Mouse (Mus musculus) heart, postnatal 36 days (tissue): ENCODE measurements at regions not wholly inside any gene's neighbourhood (a gene's known extent, or its start where the extent isn't known, plus 50 kb on each side); places are given as distances from the start of the nearest gene placed in this dataset.

Experiments
- DNase-seq, 2 experiments: peaks; one replicate each; pipeline ENCODE4 v3.0.0; 2021 to 2022
- intact Hi-C: fragments of 180-260 bp; cut with DNase I; formaldehyde crosslinking; loops from one replicate; pipeline ENCODE4 v1.15.1; 2025

- DNase-seq = no peak
- intact Hi-C loops = no loop called here
Measured at GRCm38 (mm10) chr15:61927385-61928120, 1004.7 kb upstream of the A1bg start.

DNA sequence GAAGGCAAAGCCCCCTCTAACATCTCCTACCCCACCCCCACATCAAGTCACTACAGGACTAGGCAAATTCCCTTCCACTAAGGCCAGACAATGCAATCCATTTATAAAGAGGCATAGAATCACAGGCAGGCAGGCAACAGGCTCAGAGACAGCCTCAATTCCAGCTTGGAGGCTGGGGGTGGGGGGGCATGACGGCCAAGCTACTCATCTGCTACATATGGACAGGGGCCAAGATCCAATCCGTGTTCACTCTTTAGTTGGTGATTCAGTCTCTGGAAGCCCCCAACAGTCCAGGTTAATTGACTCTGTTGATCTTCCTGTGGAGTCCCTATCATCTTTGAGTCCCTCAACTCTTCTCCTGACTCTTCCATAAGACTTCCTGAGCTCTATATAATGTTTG lies 997.2 kb upstream of the A1bg start:
- intact Hi-C loops = no loop called here
- DNase-seq = no peak

GRCm38 (mm10) chr15:61913546-61914160 lies 990.8 kb upstream of the A1bg start:
- intact Hi-C loops = no loop called here

DNA sequence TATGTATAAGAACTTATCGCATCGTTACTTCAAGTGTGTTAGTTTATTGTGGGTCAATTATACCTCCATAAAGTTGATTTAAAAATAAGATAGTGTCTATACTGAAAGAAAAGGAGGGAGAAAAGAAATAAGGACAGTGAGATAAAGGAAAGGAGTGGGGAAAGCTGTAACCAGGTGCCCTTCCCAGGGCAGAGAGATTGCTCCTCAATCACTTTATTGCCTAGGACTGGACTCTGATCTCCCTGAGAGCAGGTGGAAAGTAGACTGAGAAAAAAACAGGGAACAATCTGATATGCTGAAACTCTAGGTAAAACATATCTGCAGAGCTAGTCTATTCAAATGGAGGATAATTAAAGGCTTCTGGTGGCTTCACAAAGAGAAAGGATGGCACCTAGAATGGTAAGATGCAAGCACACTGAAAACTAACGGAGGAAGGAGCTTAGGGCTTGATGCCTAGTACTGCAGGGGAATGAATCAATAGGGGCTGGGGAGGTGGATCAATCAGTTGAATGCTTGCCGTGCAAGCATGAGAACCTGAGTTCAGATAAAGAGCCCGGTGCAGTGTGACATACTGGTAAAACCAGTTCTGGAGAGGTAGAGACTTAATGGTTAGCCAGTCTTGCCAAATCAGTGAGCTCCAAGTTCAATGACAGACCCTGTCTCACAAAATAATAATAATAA lies 982.5 kb upstream of the A1bg start:
- intact Hi-C loops = no loop called here
- DNase-seq = no peak

More at GRCm38 (mm10) chr15:61913546-61914160, 990.8 kb upstream of the A1bg start:
- DNase-seq = no peak

DNA sequence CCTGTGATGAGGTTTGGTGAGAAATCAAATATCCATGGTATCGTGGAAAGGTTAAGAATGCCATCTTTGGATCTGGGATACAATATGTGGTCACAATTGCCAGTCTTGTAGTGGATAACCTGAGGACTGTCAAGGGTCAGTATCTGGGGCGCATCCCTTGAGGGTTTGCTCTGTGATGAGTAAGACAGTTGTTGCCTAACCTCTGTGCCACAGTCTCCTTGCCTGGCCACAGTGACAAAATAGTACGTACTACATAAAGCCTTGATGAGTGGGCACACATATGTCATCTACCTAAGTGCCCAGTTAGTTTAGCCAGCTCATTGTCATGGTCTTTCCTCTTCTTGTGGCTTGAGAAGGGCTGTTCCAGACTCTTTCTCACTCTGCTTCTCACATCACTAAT lies 977.0 kb upstream of the A1bg start:
- DNase-seq = no peak
- intact Hi-C loops = no loop called here

- intact Hi-C loops = no loop called here
- DNase-seq = no peak
Measured at GRCm38 (mm10) chr15:61897566-61897965, 974.8 kb upstream of the A1bg start.

DNA sequence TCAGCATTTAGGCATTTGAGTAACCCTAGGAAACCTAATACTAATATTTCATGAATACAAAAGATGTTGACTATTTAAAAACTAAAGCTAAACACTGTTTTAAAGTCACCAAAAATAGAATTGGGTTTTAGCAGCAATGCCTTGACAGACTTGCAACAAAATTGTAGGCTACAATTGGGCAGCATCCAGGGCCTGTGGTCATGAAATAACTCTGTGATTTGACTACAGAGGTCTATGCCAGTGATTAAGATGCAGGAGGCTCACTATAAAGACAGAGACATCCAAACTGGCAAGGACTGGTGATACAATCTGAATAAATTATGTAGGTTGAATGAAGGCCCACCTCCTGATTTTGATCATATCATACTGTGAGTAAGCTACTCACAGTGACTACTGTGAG lies 967.5 kb upstream of the A1bg start:
- intact Hi-C loops = no loop called here
- no peak for DNase-seq

GRCm38 (mm10) chr15:61888569-61889326 lies 965.9 kb upstream of the A1bg start:
- intact Hi-C loops = no loop called here
- no peak for DNase-seq

GRCm38 (mm10) chr15:61879408-61879807 lies 956.6 kb upstream of the A1bg start:
- intact Hi-C loops = no loop called here
- DNase-seq = no peak

GRCm38 (mm10) chr15:61873047-61873446 lies 950.2 kb upstream of the A1bg start:
- DNase-seq = no peak
- intact Hi-C loops = no loop called here

GRCm38 (mm10) chr15:61860759-61861158 lies 937.9 kb upstream of the A1bg start:
- intact Hi-C loops = no loop called here
- no peak for DNase-seq

DNA sequence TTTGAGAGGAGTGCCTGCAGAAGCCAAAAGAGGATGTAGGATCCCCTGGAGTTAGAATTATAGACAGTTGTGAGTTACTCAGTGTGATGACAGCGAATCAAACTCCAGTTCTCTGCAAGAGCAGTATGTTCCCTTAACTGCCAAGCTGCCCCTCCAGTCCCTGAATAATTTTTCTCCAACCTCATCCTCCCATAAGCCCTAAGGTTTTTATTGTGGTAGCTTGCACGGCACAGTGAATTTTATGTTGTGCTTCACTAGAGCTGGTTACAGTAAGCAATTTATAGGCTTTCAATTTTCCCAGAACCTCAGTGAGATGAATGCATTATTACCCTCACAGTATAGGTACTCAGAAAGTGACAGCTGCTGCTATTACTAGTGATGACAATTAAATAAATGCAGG lies 933.1 kb upstream of the A1bg start:
- no peak for DNase-seq
- intact Hi-C loops = no loop called here

DNA sequence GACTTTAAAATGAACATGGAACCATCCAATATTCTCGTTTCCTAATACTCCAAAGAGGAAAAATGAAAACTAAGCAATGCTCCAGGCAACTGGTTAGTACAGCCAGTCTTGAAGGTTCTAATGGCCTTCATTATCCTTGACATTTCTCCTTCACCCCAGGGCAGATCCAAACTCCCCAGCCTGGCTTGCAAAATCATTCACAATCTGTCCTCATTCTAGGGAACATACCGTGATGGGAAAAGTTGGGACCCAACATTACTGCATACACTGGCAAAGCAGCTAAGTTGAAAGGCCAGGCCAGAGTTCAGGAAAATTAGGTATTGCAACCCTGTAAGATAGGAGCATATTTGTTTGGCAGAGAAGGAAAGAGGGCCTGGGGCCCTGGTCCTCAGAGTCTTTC lies 889.9 kb upstream of the A1bg start:
- DNase-seq = no peak
- intact Hi-C loops = no loop called here

DNA sequence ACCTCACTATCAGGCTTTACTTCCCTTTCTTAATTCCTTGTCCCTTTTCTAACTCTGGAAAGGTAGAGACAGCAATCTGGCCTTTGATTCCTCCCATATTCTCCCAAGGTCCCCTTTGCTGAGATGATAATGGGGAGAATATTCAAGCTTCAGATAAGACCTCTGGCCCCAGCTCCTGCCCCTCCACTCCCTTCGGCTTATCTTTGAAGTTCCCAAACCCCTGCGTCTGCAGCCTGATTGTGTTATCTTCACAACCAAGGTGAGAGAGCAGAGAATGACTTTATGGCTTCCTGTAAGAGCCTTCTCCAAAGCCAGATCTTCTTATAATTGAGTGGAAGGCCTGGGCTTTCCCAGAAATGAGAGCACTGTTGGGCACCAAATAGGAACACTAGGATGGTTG lies 882.6 kb upstream of the A1bg start:
- intact Hi-C loops = no loop called here
- DNase-seq = no peak

DNA sequence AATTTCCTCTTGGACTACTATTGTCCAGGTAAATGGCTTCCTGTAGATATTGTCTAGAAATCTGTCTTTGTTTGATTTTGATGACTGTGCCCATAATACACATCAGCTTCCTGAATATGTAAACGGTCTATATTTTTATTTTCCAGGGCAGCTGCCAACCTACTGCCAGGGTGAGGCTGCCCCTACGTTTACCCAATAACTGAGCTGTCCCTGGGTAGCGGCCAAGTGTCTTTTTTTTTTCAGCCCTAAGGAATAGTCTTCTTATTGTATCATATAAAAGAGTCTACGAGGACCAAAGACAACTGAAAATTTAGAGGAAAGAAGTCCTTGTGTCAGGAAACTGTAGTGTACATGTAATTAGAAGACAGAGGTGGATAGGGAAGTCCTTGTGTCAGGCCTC lies 877.3 kb upstream of the A1bg start:
- no peak for DNase-seq
- intact Hi-C loops = no loop called here

GRCm38 (mm10) chr15:61797827-61798226 lies 875.0 kb upstream of the A1bg start:
- intact Hi-C loops = no loop called here

DNA sequence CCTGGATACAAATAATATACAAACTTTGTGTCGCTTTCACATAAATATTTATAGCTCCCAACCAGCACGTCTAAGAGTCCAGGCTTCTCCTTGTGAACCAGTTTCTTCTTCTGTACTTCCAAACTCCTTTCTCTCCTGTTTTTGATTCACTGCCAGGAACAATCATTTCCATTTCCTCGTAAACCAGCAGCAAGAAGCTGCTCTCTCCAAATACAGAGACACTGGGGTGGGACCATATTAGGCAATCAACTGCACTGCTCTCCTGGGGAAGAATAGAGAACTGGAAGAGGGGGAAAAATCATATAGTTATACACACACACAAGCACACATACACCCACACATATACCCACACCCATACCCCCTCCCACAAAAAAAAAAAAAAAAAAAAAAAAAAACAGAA lies 871.7 kb upstream of the A1bg start:
- intact Hi-C loops = no loop called here
- DNase-seq = no peak

More at GRCm38 (mm10) chr15:61797827-61798226, 875.0 kb upstream of the A1bg start:
- no peak for DNase-seq

GRCm38 (mm10) chr15:61789847-61790562 lies 867.2 kb upstream of the A1bg start:
- peak in 1 of 2 experiments; percentile 4 for DNase-seq
- intact Hi-C loops = no loop called here

- intact Hi-C loops = no loop called here
- no peak for DNase-seq
Measured at GRCm38 (mm10) chr15:61787046-61787445, 864.2 kb upstream of the A1bg start.

GRCm38 (mm10) chr15:61781531-61781930 lies 858.7 kb upstream of the A1bg start:
- no peak for DNase-seq
- intact Hi-C loops = no loop called here

DNA sequence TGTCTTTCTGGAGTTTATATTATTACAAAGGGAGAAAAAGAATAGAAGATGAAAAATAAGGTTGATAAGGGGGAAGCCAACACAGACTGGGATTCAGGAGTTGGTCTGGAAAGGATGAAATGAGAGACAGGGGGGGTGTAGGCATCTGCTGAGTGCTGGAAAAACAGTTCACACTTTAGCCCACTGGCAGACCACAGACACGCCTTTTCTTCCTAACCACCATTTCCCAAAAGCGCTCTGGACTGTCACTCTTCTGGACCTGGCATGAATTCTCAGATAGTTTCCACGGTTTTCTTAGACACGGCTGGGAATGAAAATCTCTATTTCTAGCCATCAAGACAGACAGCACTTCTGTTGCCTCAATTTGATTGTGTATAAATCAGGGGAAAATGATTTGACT lies 850.2 kb upstream of the A1bg start:
- DNase-seq = no peak
- intact Hi-C loops = no loop called here
